Mouse (Mus musculus) cerebellum, adult 2 months (tissue): Measurements from ENCODE around the gene Fyn.

Source experiments
- CTCF ChIP-seq: fragments of 200-500 bp; IDR thresholded peaks from 2 replicates; pipeline ENCODE4 v1.5.1; 2011; ENCODE audit warnings: low read depth, mild to moderate bottlenecking, control low read depth, low read length, moderate library complexity, borderline replicate concordance; ENCODE audit not compliant: insufficient read depth
- POLR2A ChIP-seq: fragments of 200-500 bp; IDR thresholded peaks from 2 replicates; pipeline ENCODE4 v1.6.1; 2011; ENCODE audit warnings: low read length, control low read depth, borderline replicate concordance; ENCODE audit not compliant: insufficient read depth

GRCm38 (mm10) chr10:39461909-39462308 lies 93.3 kb downstream of the Fyn start:
- TF ChIP-seq POLR2A (no peak), CTCF (no peak)
